Mouse (Mus musculus) heart, adult 2 months (tissue): ENCODE data around the gene Fgd2.

Source experiments
- CTCF ChIP-seq: fragments of 200-600 bp; IDR thresholded peaks from 2 replicates; pipeline ENCODE4 v1.8.1; 2022; ENCODE audit warnings: antibody characterized with exemption, mild to moderate bottlenecking, moderate library complexity
- POLR2A ChIP-seq: fragments of 200-500 bp; IDR thresholded peaks from 2 replicates; pipeline ENCODE4 v1.6.1; 2011; ENCODE audit warnings: mild to moderate bottlenecking, low read depth, low read length, control low read depth; ENCODE audit not compliant: insufficient read depth

DNA sequence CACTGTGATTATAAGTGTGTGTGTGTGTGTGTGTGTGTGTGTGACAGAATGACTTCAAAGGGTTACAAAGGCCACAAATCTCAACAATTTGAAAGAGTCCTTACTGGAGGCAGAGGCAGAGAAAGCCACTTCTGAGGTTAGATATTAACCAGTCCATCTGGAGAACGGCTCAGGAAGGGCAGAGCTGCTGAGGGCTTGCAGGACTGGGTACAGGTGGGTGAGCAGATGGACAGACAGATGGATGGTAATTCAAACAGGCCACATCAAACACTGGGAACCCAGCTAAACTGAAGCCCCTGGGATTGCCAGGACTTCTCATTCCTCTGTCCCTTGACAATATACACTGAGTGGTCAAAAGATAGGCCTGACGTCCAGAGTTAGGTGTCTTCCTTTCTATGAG, 11.7 kb upstream of the Fgd2 start:
- TF ChIP-seq CTCF (no peak), POLR2A (no peak)
